Mouse (Mus musculus) liver, postnatal 0 days (tissue): Measurements from ENCODE around the gene Appl1.

Experiments
- CTCF ChIP-seq: sonication (generic); IDR thresholded peaks from 2 replicates; pipeline ENCODE4 v1.5.1; 2016; ENCODE audit warnings: antibody characterized with exemption, low read depth
- EP300 ChIP-seq: IDR thresholded peaks from 2 replicates; pipeline ENCODE4 v1.6.1; 2016; ENCODE audit warnings: antibody characterized with exemption, low read depth, mild to moderate bottlenecking

DNA sequence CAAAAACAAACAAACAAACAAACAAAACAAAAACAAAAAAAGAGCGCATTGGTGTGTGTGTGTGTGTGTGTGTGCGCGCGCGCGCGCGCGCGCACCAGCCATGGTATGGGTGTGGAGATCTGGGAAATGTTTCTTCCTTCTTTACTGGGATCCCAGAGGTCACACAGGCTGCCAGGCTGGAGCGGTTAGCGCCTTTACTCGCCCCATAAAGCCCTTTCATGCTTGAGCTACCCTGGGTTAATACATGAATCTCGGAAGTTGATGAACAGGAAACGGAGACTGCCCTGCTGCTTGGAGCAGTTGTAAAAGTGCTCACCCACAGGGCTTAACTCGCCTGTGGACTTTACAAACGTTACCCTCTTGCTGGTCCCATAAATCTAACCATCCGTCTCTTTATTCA, 20.6 kb upstream of the Appl1 start:
- no peak for TF ChIP-seq CTCF
- no peak for TF ChIP-seq EP300
